Mouse (Mus musculus) ES-E14 (cell line): Measurements from ENCODE around the gene Psg16.

Experiments
- CHD2 ChIP-seq: IDR thresholded peaks from 2 replicates; pipeline ENCODE4 v1.6.1; 2014; ENCODE audit warnings: mild to moderate bottlenecking, low read depth, low read length, inconsistent platforms
- HCFC1 ChIP-seq: IDR thresholded peaks from 2 replicates; pipeline ENCODE4 v1.6.1; 2012; ENCODE audit warnings: low read length, inconsistent platforms, borderline replicate concordance; ENCODE audit not compliant: insufficient read depth

GRCm38 (mm10) chr7:17087731-17088130, 13.9 kb downstream of the Psg16 start:
- TF ChIP-seq CHD2, result no peak
- TF ChIP-seq HCFC1, result no peak
